Mouse (Mus musculus) thymus, adult 2 months (tissue): ENCODE measurements at regions not wholly inside any gene's neighbourhood (a gene's known extent, or its start where the extent isn't known, plus 50 kb on each side); places are given as distances from the start of the nearest gene placed in this dataset.

ENCODE experiments used
- CTCF ChIP-seq: fragments of 200-500 bp; IDR thresholded peaks from 2 replicates; pipeline ENCODE4 v1.5.1; 2012; ENCODE audit warnings: mild to moderate bottlenecking, control low read depth, low read length, moderate library complexity, borderline replicate concordance; ENCODE audit not compliant: control insufficient read depth, poor library complexity, insufficient read depth; ENCODE audit errors: extremely low read depth
- POLR2A ChIP-seq: fragments of 200-500 bp; IDR thresholded peaks from 2 replicates; pipeline ENCODE4 v1.6.1; 2012; ENCODE audit warnings: mild to moderate bottlenecking, low read length, control low read depth, moderate library complexity; ENCODE audit not compliant: control insufficient read depth, poor library complexity, insufficient read depth; ENCODE audit errors: extremely low read depth

- TF ChIP-seq CTCF, result no peak
- TF ChIP-seq POLR2A, result no peak
These were observed 492.8 kb downstream of the Efnb2 start for GRCm38 (mm10) chr8:8168250-8168649.
